11 mouse cellular contexts compared by ENCODE assay signal in the genomic region with DNA sequence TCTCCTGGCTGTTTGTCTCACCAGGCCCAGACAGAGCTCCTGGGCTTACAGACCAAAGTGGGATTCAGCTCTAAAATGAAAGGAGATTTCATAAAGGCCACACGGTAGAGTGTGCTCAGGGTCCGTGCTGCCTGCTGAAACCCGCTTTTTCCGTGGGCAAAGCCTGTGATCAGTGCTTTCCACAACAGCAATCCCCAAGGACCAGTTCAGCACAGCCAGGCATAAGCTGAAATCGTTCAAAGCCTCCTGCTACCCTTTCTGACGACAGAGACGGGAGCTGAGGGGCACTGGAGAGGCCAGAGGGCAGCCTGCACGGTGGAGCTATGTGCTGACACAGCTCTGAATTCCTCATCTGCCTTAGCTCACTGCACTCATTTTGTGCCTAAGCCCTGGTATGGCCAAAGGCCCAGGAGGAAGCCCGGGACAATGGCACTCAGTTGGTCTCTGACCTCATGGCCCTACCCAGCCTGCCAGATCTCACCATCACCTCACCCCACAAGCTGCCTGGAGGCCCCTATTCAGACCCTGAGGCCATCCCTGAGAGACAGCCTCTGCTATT. TPM values are rescaled to one million over a fixed set of nuclear protein-coding genes. Genes with fewer than 3 reads are reported as not detected.
DNase-seq lines count a peak whose midpoint lies in the region; ATAC-seq and TF ChIP-seq lines count a peak whose summit lies in the region.
"Had no signal": no experiment of that assay in that cellular context is flagged by ENCODE, and none has a peak within 500 bp of the region (broad histone marks: within the 10 kb centered on the region; RNA-seq: fewer than 3 reads in every experiment).

No protein-coding gene starts in this region.

- no peaks in the 10 kb centered on the region for H3K36me3 ChIP-seq in lung, embryonic 14.5 days (ENCODE audit: insufficient read depth)
- H3K36me3 ChIP-seq in hindbrain, postnatal 0 days (ENCODE audit: insufficient read depth, low read length) = no peaks in the 10 kb centered on the region
- no peaks in the 10 kb centered on the region for H3K36me3 ChIP-seq in thymus, adult 2 months (ENCODE audit: control insufficient read depth, insufficient read depth, low read length)
- H3K36me3 ChIP-seq in intestine, postnatal 0 days (ENCODE audit: control insufficient read depth, insufficient read depth) = no peaks in the 10 kb centered on the region

- H3K27ac ChIP-seq in lung, embryonic 14.5 days (ENCODE audit: low read depth) = no peak overlapping the region
- H3K27ac ChIP-seq in hindbrain, postnatal 0 days = no peak overlapping the region
- no peak overlapping the region for H3K27ac ChIP-seq in thymus, adult 2 months (ENCODE audit: control insufficient read depth, insufficient read depth, low read length)
- no peak overlapping the region for H3K27ac ChIP-seq in intestine, postnatal 0 days (ENCODE audit: low read depth, low read length)
- H3K27ac ChIP-seq: macrophage had no signal

- no peak for ATAC-seq in lung, embryonic 14.5 days (ENCODE audit: insufficient read depth)
- ATAC-seq in hindbrain, postnatal 0 days = 0 out of 2 replicates have a peak, but pooled peaks have one; percentile 21
- no peak for ATAC-seq in intestine, postnatal 0 days
- ATAC-seq: Patski had no signal

- 32% methylated on average over 9 of the region's 9 CpGs for WGBS in lung, embryonic 14.5 days
- WGBS in hindbrain, postnatal 0 days = 26% methylated on average over 9 of the region's 9 CpGs
- WGBS in thymus, adult 2 months = 66% methylated on average over 9 of the region's 9 CpGs
- 50% methylated on average over 9 of the region's 9 CpGs for WGBS in intestine, postnatal 0 days

- H3K27me3 ChIP-seq in lung, embryonic 14.5 days (ENCODE audit: insufficient read depth, low read length) = no peaks in the 10 kb centered on the region
- H3K27me3 ChIP-seq in hindbrain, postnatal 0 days (ENCODE audit: insufficient read depth, low read length) = no peaks in the 10 kb centered on the region
- no peaks in the 10 kb centered on the region for H3K27me3 ChIP-seq in thymus, adult 2 months (ENCODE audit: control insufficient read depth, insufficient read depth, low read length)
- 0 out of 2 replicates have a peak, but pooled peaks cover 2% of the 10 kb centered on the region for H3K27me3 ChIP-seq in intestine, postnatal 0 days (replicated peaks; ENCODE audit: control insufficient read depth, insufficient read depth, low read length)

- no peaks in the 10 kb centered on the region for H3K4me1 ChIP-seq in lung, embryonic 14.5 days (ENCODE audit: insufficient read depth)
- no peaks in the 10 kb centered on the region for H3K4me1 ChIP-seq in hindbrain, postnatal 0 days (ENCODE audit: insufficient read depth, low read length)
- H3K4me1 ChIP-seq in thymus, adult 2 months (replicated peaks; ENCODE audit: control insufficient read depth, insufficient read depth, low read length) = no peaks in the 10 kb centered on the region
- no peaks in the 10 kb centered on the region for H3K4me1 ChIP-seq in intestine, postnatal 0 days (replicated peaks; ENCODE audit: control insufficient read depth, insufficient read depth, low read length)

- no peak overlapping the region for H3K4me3 ChIP-seq in lung, embryonic 14.5 days (ENCODE audit: low read depth, low read length)
- no peak overlapping the region for H3K4me3 ChIP-seq in hindbrain, postnatal 0 days (ENCODE audit: low read length)
- H3K4me3 ChIP-seq in thymus, adult 2 months (ENCODE audit: control insufficient read depth, insufficient read depth, low read length) = no peak overlapping the region
- no peak overlapping the region for H3K4me3 ChIP-seq in intestine, postnatal 0 days (ENCODE audit: low read depth, low read length)

- no peaks in the 10 kb centered on the region for H3K9me3 ChIP-seq in lung, embryonic 14.5 days (ENCODE audit: low read depth, low read length)
- H3K9me3 ChIP-seq in hindbrain, postnatal 0 days (ENCODE audit: low read length) = no peaks in the 10 kb centered on the region
- no peaks in the 10 kb centered on the region for H3K9me3 ChIP-seq in intestine, postnatal 0 days (ENCODE audit: control insufficient read depth)

- no peak overlapping the region for H3K4me2 ChIP-seq in lung, embryonic 14.5 days
- no peak overlapping the region for H3K4me2 ChIP-seq in hindbrain, postnatal 0 days (ENCODE audit: low read depth, low read length)
- no peak overlapping the region for H3K4me2 ChIP-seq in intestine, postnatal 0 days (replicated peaks; ENCODE audit: low read depth)

- DNase-seq in lung, embryonic 14.5 days = peak; percentile 7
- DNase-seq in lung, postnatal 25 days (ENCODE audit: low spot score) = no peak
- DNase-seq in embryo, embryonic 9.5 days (ENCODE audit: extremely low spot score) = peak; percentile 50
- DNase-seq in hindbrain, postnatal 0 days (ENCODE audit: low spot score) = no peak
- DNase-seq in mesoderm, embryonic 11.5 days (ENCODE audit: low read depth, low spot score) = peak; percentile 56
- DNase-seq in thymus, adult 2 months = no peak
- no peak for DNase-seq in right cerebral cortex, postnatal 14 days
- DNase-seq: gastrocnemius, postnatal 10 days had no signal

- TF ChIP-seq CTCF in lung, embryonic 14.5 days (IDR thresholded peaks at IDR 0.05; ENCODE audit: low read depth) = no peak
- TF ChIP-seq CTCF in hindbrain, postnatal 0 days (IDR thresholded peaks at IDR 0.05; ENCODE audit: low read depth) = no peak
- no peak for TF ChIP-seq CTCF in thymus, adult 2 months (IDR thresholded peaks at IDR 0.05; ENCODE audit: borderline replicate concordance, control insufficient read depth, extremely low read depth, insufficient read depth, low read length, poor library complexity)
- no peak for TF ChIP-seq CTCF in intestine, postnatal 0 days (IDR thresholded peaks at IDR 0.05; ENCODE audit: low read depth)

- H3K9ac ChIP-seq in lung, embryonic 14.5 days = no peak overlapping the region
- no peak overlapping the region for H3K9ac ChIP-seq in hindbrain, postnatal 0 days (replicated peaks; ENCODE audit: low read length)
- no peak overlapping the region for H3K9ac ChIP-seq in intestine, postnatal 0 days (ENCODE audit: low read depth, low read length)

- TF ChIP-seq POLR2A in thymus, adult 2 months (IDR thresholded peaks at IDR 0.05; ENCODE audit: control insufficient read depth, extremely low read depth, insufficient read depth, low read length, poor library complexity) = no peak

RNA-seq across cellular contexts. Expression of a gene that starts 10.5 kb away (rescaled TPM):
- polyA plus RNA-seq in lung, embryonic 14.5 days (2014; fragmentation: Nextera tagmentation; extraction: Ambion mirVana) = 0.26 and 0.30 TPM in 2 replicates
- total RNA-seq in hindbrain, postnatal 0 days (2014; rRNA removed) = 16.0 and 16.6 TPM in 2 replicates
- polyA plus RNA-seq in hindbrain, postnatal 0 days (2015; fragmentation: Nextera tagmentation; extraction: Ambion mirVana) = 3.3 TPM in 2 replicates
- polyA plus RNA-seq in thymus, adult 2 months (2012; rRNA removed) = 0.51 and 1.8 TPM in 2 replicates
- 0.58 and 0.76 TPM in 2 replicates for polyA plus RNA-seq in intestine, postnatal 0 days (2015; fragmentation: Nextera tagmentation; extraction: Ambion mirVana)
- polyA plus RNA-seq: macrophage, Patski had no signal

Comparison
In these comparisons a context has a peak if more than half of its experiments do, and no peak if none do; other contexts are left out.
1. DNase-seq: peak in lung, embryonic 14.5 days (single experiment), embryo, embryonic 9.5 days (single experiment) and mesoderm, embryonic 11.5 days (single experiment); none in lung, postnatal 25 days (single experiment), hindbrain, postnatal 0 days (single experiment), thymus, adult 2 months (single experiment) and right cerebral cortex, postnatal 14 days (single experiment).